Mouse (Mus musculus) kidney, adult 8-10 months (tissue): Measurements from ENCODE around the gene Dchs1.
A peak's percentile ranks its signal among the peaks of the same experiment; 100 is the strongest.
"Not testable (repeated sequence)": the region's sequence is repeated elsewhere in the genome, so short reads cannot be mapped to it uniquely, and the experiment has no call there.

Experiments used
- DNase-seq, 2 experiments: peaks; one replicate each; pipeline ENCODE4 v3.0.0; 2022

The Dchs1 gene

DNA sequence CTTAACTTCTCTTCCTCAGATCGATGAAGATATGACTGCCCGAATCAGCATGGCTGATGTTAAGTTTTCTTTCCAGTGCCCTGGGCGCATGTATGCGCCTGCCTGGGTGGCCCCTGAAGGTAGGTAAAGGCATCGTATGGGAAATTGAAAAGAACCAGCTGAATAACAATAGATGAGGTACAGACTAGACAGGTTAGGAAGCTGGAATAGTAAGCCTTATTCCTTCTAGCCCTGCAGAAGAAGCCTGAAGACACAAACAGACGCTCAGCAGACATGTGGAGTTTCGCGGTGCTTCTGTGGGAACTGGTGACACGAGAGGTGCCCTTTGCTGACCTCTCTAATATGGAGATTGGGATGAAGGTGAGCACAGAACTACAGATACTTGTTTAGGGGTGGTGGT, 45.5 kb downstream of the Dchs1 start:
- DNase-seq = no peak

DNA sequence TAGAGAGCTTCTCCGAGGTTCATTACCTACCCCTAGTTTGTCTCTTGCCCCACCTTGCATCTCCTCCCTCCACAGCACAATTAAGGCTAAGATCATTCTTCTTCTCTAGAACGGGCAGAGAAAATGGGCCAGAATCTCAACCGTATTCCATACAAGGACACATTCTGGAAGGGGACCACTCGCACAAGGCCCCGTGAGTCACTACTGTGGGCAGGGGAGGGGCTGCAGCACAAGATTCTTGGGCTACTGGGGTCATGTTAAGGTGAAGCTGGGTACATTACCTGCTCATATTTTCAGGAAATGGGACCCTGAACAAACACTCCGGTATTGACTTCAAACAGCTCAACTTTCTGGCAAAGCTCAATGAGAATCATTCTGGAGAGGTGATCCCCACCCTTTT, 46.6 kb downstream of the Dchs1 start:
- no peak for DNase-seq

DNA sequence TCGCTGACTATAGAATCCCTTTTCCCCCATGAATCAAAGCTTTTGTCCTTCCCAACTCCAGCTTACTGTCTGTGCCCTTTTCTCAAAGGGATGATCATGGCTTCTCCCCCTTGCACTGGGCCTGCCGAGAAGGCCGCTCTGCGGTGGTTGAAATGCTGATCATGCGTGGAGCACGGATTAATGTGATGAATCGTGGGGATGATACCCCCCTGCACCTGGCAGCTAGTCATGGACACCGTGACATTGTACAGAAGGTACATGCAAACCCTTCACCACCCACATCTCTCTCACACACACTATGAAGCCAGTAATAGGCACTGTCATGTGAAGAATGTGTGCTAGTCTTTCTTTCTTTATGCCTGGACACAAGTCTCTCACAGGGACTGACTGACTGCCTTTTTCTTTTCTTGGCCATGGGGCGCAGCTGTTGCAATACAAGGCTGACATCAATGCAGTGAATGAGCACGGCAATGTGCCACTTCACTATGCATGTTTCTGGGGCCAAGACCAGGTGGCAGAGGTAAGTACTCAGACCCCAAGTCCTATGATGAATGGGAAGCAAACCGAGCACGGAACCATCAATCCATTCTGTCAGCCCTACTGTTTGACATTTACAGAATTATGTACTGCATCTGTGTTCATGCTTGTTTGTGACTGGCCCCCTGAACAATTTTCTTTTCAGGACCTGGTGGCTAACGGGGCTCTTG, 47.2 kb downstream of the Dchs1 start:
- no peak for DNase-seq

DNA sequence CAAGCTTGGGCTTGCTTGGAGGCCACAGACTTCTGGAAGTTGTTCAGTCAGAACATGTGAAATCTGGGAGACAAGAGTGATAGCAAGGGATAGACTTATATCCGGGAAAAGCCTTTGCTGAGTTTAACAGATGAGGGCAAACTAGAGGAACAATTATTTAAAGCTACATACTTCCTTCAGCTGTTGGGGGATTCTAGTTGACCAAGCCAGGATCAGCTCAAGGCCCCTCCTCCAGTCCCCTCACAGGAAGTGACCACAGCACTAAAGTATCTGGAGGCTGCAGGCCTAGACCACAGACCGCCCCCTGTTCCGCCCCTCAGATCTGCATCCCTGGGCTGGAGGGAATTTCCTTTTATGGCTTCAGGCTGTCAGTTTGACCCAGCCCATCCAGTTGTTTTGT, 48.5 kb downstream of the Dchs1 start:
- peak; percentile 59 to 70 for DNase-seq

DNA sequence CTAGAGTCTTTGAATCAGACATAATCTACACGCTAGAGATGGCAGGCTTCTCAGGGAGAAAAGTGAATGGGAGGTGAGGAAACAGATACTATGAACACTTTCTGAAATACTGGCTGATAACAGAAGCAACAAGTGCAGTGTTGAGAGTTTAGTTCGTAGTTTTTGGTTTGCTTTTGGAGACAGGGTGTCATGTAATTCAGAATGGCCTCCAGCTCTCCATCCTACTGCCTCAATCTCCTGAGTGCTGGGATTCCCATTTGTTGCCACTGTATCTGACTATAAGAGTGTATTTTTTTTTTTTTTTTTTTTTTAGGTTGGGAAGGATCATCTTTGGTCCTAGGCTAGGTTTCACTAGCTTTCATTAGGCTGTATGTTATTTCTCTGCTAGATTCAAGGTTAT, 49.2 kb downstream of the Dchs1 start:
- DNase-seq = no peak

DNA sequence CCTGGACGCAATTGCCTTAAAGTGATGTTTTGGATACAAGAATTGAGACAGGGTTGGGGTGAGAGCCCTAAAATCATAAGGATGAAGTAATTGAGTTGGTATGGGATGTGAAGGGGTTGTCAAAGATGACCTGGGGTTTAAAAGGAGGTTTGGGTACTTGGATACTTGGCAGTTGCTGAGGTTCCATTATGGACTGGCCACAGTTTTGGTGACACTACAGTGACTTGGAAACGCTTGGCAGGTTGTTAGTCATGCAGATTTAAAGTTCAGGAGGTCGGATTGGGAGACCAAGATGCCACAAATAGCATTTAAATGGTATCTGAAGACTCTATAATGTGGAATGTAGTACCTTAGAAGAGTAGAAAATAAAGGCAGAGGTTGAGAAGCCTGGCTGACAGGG, 49.8 kb downstream of the Dchs1 start:
- DNase-seq = no peak

DNA sequence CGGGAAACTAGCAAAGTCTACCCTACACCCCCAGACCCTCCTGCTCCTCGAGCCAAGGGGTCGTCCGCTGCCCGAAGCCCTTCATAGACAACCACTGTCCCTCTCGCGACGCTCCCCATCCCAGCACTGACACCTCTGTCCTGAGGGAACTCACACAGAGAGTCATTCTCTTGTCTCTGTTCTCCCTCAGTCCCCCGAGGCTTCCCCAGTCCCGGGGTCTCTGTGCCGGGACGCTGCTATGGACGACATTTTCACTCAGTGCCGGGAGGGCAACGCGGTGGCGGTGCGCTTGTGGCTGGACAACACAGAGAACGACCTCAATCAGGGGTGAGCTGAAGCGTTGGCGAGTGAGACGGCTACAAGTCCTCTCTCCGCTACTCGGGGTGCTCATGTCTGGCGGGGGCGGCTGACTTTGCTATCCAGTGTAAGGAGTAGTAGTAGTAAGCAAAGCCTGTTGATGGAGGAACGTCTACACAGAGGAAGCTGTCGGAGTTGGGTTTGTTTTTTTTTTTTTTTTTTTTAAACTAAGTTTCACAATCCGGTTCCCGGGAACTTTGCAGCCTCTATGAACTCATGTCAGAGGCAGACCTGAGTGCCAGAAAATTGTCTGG, 50.4 kb downstream of the Dchs1 start, which contains the start of gene Rrp8:
Rrp8 (minus strand) TSS at position 475 of the 611 bp plus-strand sequence.
- peak in 1 of 2 experiments; percentile 43 for DNase-seq

DNA sequence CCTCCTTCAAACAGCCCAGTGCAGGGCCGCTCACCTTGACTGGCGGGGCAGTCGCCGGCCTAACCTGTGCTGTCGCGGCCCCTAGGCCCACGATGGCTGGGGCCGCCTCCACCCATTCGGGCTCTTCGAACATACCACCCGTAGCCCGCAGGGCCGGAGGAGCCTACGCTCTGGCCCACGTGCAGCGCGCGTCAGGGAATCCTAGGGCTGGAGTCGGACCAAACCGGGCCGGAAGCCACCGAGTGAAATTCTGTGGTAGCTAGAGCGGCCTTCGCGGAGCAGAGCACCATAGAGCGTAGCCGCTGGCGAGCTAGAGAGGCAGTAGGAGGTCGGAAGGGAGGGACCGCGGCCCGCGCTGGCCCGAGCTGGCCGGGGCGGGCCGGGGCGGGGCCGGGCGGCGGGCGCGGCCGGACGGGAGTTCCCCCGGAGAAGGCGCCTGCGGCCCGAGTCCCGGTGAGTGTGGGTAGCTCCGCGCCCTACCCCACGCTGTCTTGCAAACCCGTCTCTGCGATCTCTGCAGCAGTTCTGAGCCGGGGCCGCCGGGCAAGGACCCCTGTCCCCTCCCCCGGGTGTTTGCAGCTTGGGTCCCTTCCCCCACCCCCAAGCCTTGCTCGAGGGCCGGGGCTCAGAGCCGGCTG, 51.1 kb downstream of the Dchs1 start, which contains the start of gene Ilk:
Ilk (plus strand) TSS at position 329 of the 638 bp plus-strand sequence.
- peak; percentile 95 for DNase-seq

DNA sequence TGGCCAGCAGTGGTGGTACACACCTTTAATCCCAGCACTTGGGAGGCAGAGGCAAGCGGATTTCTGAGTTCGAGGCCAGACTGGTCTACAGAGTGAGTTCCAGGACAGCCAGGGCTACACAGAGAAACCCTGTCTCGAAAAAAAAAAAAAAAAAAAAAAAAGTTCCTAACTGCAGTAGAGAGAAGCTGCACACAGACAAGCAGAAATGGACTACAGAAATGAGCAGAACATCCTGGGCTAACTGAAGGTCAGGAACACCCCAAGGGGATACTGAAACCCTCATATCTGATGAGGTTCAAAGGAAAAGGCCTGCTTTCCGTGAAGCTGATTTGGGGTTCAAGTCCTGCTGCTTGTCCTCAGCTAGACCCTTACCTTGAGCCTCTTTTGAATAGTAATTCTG, 52.0 kb downstream of the Dchs1 start:
- not testable (repeated sequence) for DNase-seq

DNA sequence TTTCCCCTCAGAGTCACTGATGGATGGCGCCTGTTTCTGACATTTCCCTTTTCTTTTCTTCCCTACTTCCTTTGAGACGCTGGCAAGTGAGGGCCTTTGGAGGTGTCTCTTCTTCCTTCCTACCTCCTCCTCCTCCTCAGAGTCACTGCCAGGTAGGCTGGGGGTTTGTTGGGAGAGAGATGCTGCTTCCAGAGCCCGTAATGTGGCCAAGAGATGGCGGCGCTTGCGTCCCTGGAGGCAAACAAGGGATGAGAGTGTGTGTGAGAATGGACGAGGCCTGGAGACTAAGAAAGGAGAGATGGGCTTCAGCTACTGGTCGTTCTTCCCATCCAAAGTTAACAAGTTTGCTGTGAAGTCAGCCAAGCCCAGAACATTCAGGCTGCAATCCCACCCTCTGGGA, 52.6 kb downstream of the Dchs1 start:
- no peak for DNase-seq

DNA sequence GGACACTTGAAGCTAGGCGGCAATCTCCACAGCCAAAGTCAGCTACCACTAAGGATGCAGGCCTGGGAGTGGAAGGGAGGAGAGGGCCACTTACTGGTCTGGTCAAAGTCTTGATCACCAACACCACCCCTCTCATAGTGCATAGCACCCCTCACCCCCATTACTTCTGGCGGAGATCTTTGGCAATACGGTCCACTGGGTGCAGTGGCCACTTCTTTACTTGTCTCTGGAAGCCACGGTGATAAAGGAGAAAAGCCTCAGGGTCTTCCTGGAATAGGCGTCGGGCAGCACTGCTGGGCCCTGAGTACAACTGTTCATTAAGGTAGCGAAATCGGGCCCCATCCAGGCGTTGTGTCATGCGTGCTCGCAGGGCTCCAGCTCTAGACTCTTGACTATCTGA, 53.6 kb downstream of the Dchs1 start:
- DNase-seq = no peak

DNA sequence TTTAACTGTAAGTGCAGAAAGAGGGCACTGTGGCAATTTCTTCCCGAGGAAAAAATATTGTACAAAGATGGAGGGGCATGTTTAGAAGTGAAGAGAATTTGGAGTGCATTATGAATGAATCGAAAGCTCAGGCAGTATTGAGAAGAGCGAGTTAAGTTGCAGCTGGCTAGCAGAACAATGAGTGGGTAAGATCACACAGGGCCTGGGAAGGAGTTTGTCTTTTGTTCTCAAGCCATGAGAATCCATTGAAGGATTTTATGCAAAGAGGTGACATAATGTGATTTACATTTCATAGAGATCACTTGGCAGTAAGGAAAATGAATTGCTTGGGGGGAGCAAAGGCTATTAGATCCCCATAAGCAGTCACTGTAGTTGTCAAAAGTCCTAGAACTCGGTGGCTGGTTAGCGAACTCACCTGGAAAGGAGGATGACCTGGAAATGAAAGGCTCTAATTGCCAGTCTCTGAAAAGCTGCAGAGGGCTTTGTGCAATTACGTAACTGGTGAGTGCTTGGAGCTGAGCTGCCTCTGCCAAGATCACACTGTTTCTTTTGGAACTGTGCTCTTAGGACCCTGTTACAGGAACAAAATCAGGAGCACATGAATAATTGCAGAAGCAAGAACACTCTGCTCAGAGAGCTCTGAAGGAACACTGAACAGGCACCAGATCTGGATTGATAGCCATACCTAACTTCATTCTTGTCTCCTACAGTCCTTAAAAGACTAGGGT, 58.6 kb downstream of the Dchs1 start:
- no peak for DNase-seq

DNA sequence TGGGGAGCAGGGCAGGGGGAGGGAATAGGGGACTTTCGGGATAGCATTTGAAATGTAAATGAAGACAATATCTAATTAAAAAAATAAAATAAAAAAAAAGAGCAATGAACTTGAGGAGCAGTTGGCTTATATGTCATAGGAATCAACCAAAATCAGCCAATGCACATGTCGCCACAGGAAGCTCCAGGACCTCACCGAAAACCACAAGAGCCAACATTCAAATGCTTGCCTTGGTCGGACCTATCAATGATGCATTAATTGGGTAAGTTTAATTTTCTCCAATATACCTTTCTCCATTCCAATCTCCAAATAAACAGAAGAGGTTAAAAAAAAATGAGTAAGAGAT, 60.5 kb downstream of the Dchs1 start:
- DNase-seq = no peak

DNA sequence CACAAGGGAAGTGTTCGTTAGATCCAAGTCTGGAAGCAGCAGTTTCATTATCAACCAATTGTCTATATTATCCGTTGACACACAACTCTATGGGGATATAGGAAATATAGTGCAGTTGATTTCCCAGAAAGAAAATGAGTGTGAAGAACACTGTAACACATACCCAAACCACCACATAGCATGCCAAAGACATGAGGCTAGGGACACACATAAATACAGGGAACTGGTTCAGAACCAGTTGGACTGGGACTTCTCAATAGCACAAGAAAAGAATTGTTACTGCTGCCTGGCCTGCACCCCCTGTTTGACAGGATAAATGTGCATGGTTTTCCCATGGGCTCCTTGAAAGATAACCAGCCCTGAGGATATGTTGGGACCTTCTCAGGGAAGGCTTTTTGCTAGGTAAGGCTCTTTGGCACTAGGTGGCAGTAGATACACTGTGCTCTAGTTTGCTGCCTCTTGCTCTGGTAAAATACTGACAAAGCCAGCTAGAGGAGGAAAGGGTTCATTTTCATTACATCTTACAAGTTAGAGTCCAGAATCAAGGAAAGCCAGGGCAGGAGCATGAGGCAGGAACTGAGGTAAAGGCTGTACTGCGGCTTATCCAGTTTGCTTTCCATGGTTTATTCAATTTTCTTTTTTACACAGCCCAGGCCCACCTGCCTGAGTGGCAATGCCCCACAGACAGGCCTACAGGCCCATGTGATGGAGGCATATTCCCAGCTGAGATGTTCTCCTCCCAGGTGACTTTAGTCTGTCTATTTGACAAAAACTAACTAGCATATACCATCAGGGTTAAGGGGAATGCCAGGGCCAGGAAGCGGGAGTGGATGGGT, 61.1 kb downstream of the Dchs1 start:
- DNase-seq = peak; percentile 60 to 61

DNA sequence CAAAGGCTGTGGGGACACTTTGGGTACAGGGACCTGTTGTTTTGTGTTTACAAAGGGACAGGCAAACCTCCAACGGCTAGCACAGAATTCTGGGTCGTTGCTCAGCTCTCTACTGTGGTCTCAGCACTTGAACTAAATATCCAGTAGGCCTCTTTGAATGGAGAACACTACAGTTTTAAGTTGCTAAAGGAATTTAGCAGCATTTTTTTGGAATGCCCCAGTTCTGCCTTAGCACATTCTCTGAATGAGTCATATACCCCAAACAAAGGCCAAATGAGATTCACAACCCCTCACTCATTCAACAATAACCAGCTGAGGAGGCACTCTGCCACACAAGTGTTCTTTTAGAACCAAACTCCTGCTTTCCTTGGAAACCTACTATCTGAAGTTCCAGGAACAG, 65.5 kb downstream of the Dchs1 start:
- DNase-seq = no peak

DNA sequence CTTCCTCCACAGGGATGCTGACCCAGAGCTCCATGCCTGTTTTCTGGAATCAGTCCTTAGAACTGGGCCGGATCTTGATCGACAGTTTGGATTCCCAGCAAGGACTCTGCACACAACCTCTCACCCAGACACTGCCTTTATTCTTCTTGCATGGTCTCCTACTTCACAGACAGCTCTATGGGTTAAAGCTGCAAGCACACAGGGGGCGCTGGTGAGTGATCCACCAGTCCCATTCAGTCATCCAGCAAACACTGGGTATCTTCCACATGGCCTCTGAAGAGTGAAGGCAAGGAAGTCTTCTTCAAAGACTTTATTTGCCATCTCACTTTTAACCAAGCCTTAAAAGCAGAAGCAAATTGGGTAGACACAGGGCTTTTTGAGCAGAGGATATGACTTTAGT, 72.1 kb downstream of the Dchs1 start:
- no peak for DNase-seq

DNA sequence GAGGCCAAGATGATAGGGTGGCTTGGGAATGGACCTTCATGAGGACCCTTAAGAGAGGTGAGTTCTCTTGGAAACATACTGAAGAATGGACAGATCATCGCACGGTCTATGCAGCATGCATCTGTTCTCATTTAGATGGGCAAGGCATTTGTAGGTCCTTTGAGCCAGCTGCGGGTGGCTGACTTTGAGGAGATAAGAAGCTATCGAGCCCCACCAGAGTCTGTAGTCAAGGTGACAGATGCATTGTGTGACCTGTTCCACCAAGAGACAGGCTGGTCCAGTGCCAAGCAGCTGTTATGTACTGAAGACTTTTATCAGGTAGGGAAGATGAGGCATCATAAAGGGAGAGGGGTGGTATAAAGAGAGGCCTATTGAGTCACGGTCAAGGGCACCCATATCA, 78.7 kb downstream of the Dchs1 start:
- DNase-seq = no peak

DNA sequence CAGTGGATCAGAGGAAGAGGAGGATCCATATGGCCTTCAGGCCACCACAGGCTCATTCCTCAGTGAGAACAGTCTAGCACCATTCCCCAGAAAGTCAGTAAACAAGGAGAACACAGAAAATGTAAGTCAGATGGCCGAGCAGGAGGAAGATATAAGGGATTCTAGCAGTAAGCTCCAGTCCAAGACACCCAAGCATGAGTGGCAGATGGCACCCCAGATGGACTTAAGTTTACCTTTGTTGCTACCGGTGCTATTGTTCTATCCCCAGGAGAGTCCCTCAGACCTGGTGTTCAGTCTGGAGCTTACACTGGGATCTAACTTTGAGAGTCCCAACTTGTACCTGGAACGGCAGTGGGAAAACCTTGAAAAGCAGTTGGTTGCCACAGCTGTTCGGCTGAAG, 83.6 kb downstream of the Dchs1 start:
- DNase-seq = no peak

DNA sequence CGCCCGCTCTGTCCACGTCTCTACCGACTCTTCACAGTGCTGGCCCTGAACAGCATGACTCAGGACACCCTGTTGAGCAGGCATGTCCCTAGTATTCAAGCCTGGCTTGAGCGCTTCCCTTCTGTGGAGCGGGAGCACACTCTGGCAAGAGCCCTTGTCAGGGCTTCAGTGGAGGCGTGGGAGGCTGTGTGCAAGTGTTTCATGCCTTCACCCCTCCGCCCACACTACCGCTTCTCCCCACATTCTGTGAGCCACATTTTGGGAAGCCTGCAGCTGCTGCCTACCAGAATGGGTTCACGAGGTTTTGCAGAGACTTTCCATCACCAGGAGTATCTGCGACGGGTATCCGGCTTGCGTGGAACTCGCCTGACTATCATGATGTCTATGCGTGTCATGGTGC, 84.3 kb downstream of the Dchs1 start:
- DNase-seq = no peak
